Mouse (Mus musculus) monocyte, adult 5-6 weeks (primary cell): ENCODE data around the gene Spg11. TPM values are rescaled to one million over a fixed set of nuclear protein-coding genes. Genes with fewer than 3 reads are reported as not detected.
A peak's percentile ranks its signal among the peaks of the same experiment; 100 is the strongest.

Experiments
- ATAC-seq: fragments of 153-309, 156-312 bp; replicated peaks from 2 replicates; pipeline ENCODE4 v1.8.0; 2017; ENCODE audit warnings: mild to moderate bottlenecking; ENCODE audit not compliant: low TSS enrichment, insufficient number of reproducible peaks, severe bottlenecking, poor library complexity, low FRiP score
- total RNA-seq: library from RNA; stranded (forward); fragments of 200-1000, 200-491, 200-594 nt; gene quantifications from 3 replicates; pipeline ENCODE4 v1.2.3, GENCODE M21; 2017

The Spg11 gene
- total RNA-seq = 20.2 to 28.8 TPM (median 21.4 TPM) in 3 replicates

DNA sequence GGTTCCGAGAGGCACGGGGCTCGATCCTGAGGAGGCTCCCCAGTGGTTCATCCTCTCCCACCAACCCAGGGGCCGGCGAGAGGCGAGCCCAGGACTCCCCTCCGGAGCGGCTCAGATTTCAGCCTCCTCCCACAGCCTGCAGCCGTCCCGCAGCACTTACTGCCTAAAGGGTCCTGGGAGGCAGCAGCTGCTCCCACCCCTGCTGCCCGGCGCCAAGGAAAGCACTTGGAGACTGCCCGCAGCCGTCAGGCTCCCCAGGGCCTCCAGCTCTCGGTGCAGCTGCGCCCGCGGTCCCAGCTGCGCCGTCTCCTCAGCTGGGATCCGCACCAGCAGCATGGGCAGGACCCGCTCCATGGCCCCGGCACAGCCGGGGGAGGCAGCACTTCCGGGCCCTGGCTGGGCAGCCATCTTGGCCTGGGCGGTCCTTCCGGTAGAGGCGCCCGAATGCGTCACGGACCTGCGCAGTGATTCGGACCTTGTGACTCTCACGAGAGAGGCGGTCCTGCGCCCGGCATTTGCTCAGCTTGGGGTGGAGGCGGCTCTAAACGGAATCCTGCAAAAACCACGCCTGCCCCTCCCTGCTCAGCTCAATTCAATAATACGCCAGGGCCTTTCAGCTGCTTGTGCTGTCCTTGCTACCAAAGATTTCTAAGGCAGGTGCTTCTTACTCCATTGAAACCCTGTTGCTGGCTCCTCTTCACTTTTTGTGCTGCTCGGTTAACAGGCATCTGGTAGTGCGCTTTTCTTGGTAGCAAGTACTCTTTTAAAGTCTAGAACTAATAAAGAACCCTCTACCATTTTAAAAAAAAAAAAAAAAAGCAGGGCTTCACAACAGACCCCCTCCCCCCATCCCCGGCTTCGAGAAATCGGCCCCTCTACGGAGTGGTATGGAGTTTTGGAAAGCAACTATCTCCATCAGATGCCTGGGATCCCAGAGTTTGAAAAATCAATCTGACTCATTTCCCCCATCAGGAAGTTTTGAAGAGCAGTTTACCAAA, at the start of gene Spg11:
Gene Spg11, minus strand, starts transcription at position 426 of the 998 bp plus-strand sequence.
- ATAC-seq = peak; percentile 100

DNA sequence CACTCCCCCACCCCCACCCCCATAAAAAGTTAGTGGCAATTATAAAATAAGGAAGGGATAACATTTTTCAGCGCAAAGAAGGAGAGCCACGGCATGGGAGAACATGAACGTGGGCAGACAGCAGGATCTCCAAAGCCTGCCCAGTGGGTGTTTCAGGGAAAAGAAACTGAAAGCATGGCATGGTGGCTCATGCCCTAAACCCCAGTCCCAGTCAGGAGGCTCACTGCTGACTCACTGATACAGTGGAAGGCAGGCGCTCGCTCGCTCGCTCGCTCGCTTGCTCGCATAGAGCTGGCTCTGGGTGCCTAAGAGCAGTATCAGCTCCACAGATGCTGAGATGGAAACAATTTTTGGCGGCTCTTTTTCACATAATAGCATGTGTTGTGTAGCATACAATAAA, 46.1 kb upstream of the Spg11 start:
- ATAC-seq = peak; percentile 65

DNA sequence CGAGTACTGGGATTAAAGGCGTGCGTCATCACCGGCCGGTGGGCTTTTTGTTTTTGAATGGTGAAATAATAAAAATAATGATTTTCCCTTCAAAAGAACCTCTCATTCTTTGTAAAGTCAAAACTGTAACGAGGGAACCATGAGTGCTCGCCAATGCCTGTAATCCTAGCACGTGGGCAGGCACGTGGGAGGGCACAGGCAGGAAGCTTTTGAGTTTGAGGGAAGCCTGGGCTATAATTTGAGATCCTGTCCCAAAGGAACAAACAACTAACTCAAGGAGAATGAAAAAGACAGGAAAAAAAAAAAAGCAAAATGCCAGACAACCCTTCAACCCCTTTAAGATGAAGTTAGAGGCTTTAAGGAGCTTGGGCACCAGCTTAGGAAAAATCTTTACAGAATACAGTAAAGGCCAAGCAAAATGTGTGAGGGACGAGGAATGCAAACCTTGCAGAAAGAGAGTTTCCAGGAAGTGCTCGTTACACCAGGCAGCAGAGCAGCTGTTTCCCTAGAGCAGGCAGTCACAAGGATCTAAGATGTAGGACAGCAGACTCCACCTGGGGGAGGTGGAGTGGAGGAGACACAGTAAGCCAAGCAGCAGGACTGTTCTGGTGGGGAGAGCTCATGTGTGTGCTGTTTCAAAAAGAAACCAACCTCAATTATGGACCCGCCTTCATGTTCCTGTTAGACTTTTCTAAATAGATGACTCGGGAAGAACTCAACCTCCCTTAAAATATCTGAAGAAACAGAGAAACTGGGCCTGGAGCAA, 45.4 kb upstream of the Spg11 start:
- ATAC-seq = no peak

DNA sequence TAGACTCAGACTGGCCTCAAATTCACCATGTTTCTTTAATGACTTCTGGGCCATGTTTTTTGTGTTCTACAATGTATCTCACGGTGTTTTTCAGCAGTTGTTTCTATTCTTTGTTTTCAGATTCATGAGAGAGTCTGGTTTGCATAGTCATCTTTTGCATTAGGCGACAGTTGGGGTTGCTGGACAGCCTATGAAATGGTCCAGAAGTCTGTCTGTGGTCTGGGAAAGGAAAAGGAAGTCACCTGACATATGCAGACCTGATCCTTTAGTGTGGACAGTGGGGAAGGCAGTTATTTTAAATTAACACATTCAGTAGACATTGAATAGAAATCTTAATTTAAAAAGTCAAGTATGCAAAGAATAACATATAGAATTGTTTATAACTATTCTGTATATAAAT, 44.3 kb upstream of the Spg11 start:
- no peak for ATAC-seq

DNA sequence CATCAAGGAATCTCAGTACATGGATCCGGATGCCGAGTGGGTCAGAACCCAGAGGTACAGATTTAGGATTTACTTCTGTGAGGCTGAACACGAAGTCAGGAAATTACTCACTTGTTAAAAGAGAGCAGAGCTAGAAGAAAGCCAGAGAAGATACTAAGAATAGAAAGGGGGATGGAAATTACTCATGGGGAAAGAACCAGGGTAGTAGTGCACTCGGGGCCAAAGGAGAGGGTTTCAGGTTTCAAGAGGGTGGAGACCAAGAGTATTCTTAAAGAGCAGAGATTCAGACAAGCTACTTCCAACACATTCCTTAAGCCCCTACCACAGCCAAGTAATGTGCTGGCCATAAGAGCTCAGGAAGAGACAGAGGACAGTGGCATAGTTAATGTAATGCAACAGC, 43.4 kb upstream of the Spg11 start:
- ATAC-seq = no peak

DNA sequence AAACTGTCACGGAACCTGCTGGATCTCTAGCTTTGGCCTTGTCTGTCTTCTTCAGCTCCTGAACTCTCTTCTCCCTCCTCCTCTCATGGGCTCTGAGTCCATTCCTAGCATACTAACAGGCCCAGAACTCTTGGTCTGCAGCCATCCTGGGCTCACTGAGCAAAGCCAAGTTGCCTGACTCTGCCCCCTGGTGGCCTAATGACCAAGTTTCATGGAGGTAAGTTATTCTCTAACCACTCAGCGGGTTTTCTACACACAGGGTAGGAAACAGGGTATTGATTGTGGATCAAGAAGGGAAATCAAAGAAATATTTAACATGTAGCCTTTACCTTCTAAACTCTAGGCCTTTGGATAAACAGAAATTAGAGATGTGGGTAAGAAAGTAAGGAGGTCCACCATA, 42.5 kb upstream of the Spg11 start, which contains the start of gene Trim69:
Gene Trim69, plus strand, starts transcription at position 21 of the 400 bp plus-strand sequence.
- peak; percentile 74 for ATAC-seq

DNA sequence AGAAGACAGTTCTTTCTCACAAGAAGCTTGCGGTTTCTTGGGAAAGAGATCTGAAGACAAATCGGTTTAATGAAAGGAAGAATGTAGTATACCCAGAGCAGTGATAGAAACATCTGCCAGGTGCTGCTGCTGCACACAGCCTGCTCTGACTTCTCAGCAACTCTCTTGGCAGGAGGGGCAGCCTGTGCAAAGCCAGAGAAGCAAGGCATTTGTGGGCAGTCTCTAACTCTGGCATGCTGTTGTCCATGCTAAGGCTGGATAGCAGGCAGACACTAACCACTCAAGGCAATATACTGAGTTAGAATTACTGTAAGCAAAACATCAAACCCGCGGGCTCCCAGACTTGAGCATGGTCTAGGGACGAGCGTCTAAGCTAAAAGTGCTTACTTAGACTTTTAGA, 41.5 kb upstream of the Spg11 start:
- no peak for ATAC-seq

DNA sequence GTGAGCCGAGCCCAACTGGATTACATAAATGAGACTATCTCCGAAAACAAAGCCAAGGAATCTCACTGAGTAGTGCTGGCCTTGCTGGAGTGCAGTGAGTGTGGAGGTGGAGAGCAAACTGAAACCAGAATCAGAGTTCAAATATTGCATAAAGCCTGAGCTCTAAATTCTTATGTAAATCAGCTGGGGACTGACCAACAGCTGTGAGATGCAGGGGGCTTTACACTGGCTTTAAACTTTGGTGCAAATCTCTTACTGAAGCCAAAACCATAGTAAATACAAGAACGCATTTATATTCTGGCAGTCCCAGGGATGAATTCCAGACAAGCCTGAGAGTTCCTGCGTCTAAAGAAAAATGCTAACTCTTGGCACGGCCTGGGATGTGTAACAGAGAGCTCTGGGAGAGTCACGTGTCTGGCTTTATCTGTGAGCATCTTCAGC, 40.2 kb upstream of the Spg11 start:
- ATAC-seq = no peak

DNA sequence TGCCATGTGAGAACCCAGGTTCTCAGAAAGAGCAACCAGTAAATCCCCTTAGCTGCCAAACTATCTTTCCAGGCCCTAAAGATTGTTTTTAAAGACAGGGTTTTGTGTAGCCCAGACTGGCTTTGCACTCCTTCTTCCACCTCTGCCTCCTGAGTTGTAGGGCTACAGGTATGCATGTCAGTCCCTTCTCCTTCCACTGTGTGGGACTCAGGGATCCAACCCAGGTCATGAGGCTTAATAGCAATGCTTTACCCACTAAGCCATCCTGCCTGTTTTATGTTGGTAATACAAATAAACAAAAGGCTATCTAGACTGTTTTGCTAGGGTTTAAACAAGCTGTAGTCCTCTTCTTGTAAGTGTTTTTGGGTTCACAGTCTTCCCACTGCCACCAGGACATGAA, 39.4 kb upstream of the Spg11 start:
- ATAC-seq = no peak

DNA sequence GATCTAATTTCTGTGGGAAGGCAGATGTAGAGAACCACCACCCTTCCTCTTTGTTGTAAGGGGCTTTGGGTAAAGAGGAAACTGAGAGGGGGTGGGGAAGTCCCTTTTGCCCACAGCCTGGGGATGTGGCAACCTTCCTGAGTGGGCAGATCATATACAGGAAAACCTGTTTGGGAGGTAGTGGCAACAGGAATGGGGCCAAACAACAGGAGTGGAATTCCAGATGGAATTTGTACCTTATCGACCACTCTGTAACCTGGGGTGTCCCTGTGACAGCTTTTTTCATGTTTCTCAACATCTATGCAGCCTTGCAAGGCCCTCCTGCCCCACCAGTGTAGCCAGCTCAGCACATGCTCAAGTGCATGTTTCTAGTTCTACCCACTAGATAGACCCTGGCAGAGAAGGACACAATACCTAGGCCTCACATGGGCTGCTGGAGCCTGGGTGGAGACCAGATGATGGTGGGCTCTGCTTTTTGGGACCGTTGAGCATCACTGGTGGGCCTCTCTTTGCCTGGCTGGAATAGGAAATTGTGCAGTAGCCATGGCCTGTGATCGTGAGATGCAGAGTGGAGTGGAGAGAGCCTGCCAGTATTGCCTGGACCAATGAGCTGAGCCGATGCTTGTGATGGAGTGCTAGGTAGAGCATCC, 38.0 kb upstream of the Spg11 start:
- peak; percentile 60 for ATAC-seq

DNA sequence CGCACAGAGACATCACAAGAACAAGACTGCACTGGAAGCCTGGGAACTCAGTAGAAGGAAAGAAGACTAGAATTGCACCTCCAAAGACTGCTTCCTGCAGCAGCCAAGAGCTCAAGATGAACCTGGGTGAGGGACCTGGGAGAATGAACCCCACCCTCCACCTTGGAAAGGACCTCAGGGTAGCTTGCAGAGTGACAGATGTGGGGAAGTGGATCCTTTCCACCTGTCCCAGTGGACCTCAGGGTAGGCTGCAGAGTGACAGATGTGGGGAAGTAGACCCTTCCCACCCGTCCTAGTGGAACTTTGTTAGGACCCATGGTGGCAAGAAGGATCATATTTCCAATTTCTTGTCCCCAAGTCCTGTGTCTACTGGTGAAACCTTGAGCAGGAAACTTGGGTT, 37.1 kb upstream of the Spg11 start:
- no peak for ATAC-seq

DNA sequence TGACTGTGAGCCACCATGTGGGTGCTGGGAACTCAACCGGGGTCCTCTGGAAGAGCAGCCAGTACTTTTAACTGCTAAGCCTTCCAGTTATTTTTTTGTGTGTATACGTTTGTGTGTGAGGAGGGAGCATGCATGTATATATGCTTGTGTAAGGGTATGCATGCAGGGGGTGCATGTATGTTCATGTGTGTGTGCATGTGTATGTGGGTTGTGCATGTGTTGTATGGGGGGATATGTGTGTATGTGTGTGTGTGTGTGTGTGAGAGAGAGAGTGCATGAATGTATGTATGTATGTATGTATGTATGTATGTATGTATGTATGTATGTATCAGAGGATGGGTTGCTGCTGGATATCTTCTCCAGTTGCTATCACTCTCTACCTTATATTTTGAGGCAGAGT, 36.3 kb upstream of the Spg11 start:
- no peak for ATAC-seq

DNA sequence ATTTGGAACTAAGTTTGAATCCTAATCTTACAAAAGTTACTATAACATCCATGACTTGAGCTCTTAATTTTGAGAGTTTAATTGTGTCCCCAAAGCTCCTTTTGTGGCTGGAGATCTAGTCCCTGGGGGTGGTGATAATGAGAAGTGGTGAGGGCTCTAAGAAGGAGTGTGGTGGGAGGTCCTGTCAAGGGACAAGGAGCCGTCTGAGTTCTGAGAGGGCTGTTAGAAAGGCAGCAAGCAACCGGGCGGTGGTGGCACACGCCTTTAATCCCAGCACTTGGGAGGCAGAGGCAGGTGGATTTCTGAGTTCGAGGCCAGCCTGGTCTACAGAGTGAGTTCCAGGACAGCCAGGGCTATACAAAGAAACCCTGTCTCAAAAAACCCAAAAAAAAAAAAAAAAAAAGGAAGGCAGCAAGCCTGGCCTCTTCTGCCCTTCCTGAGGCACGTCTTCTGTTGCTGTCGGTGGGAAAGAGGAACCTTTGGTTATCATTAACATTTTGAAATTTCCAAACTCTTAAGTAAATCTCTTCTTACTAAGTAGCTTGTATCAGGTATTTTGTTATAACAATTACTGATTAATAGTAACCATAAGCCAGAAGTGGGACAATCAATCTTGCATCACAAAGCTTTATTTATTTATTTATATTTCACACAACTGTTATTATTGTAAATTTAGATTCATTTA, 35.6 kb upstream of the Spg11 start:
- ATAC-seq = no peak

DNA sequence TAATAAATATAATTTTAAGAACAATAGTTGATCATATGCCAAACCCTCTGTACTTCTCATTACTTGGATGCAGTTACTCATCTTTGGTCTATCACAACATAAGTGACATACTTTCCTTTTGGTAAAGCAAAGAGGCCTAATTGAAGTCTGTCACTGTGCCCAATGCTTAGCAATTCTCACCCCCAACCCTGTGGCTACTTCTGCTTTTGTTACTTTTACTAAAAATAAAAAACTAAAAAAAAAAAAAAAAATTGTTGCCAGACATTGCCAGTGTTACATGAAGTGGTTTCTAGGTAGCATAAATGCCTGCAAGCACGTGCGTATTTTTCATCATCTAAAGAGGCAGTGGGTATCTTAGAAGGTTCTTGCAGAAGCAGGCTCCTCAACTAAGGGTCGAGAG, 34.7 kb upstream of the Spg11 start:
- ATAC-seq = no peak

DNA sequence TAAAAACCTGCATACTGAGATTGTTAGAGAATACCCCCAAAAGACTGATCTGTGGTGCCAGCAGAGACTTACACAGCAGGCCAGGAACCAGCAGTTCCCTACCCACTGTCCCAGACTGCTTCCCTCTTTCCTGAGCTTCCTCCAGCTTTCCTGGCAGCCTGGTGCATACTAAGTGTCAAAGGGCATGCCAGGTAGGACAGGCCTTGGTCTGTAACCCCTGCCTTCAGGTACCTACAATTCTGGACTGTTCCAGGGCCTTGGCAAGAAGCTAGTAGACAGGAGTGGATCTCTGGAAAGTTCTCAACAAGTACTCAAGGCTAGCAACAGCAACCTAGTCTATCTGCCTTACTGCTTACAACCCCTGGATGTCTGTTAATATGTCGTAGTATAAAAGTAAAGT, 33.0 kb upstream of the Spg11 start:
- no peak for ATAC-seq

DNA sequence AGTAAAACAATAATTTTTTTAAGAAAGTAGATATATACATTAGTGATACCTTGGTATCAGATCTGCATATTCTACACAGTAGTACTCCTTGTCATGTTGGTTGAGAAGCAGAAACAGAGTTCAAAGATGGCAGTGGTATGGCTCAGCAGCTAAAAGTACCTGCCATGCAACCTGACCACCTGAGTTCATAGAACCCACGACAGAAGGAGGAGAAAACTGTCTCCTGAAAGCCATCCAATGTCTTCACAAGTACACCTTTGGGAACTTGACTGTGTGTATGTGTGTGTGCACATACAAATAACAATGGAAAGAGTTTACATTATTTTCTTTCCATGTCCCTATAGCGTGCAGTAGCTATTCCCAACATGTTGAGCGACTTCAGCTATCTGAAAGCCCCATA, 31.5 kb upstream of the Spg11 start:
- no peak for ATAC-seq

DNA sequence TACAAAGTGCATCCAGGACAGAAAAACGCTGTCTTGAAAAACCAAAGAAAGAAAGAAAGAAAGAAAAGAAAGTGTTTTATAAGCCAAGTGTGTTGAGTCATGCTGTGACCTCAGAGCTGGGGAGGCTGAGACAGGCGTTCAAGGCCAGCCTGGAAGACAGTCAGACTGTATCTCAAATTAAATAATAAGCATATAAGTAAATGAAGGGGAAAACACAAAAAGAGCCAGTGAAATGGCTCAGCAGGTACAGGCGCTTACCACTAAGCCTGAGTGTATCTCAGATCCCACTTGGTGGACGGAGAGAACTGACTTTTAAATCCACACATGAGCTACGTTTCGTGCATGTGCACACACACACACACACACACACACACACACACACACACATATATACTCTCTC, 31.1 kb upstream of the Spg11 start:
- no peak for ATAC-seq

DNA sequence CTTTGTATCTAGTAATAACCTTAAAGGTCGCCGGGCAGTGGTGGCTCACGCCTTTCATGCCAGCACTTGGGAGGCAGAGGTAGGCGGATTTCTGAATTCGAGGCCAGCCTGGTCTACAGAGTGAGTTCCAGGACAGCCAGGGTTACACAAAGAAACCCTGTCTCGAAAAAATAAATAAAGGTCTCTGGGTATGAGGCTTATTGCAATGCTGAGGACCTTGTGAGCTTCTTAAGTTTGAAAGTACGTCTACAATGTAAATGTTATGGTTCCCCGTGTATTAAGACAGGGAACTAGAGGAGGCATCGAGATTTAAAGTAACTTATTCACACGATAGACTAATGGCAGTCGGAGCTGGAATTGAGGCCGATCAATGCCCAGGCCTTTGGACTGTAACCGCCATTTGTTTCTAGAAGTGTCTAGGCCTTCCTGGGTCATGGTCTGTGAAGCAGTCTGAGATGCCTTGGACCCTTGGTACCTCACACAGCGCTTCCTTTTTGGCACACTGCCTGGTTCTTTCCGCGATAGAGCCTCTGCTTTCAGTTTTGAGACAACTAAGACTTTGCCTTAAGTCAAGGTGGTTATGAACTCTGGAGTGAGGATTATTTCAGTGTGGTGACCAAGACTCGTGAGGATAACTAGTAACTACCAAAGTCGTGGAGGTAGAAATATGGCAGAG, 30.2 kb upstream of the Spg11 start:
- peak; percentile 24 for ATAC-seq
